Mouse (Mus musculus): ENCODE results near the gene Fmn2. TPM values are rescaled to one million over a fixed set of nuclear protein-coding genes. Genes with fewer than 3 reads are reported as not detected.

Gene Fmn2
- total and polyA plus RNA-seq, 3 experiments: not detected

GRCm38 (mm10) chr1:174750893-174751461 lies 249.4 kb downstream of the Fmn2 start:
- peaks cover 2% of the 10 kb centered on the region; the same call in 1 of the 2 replicates for H3K9me3 ChIP-seq (replicated peaks)
- ATAC-seq (ENCODE audit: extremely low read depth, insufficient number of reproducible peaks, low FRiP score, poor library complexity, severe bottlenecking) (no peak), DNase-seq (ENCODE audit: low spot score) (no peak)
- no peaks in the 10 kb centered on the region for H3K27me3 ChIP-seq (ENCODE audit: insufficient read depth, low read length)
- H3K36me3 ChIP-seq (replicated peaks): no peaks in the 10 kb centered on the region
- no peak overlapping the region for H3K4me3 ChIP-seq (ENCODE audit: low read depth, low read length)
- TF ChIP-seq TAL1 (conservative IDR thresholded peaks at IDR 0.05; ENCODE audit: low read depth, low read length) (no peak), GATA1 (IDR thresholded peaks at IDR 0.05; ENCODE audit: borderline replicate concordance, low read length) (no peak), CTCF (IDR thresholded peaks at IDR 0.05; ENCODE audit: low read depth, low read length) (no peak), POLR2AphosphoS5 (IDR thresholded peaks at IDR 0.05; ENCODE audit: insufficient replicate concordance, low read depth, low read length) (no peak)
- no peaks in the 10 kb centered on the region for H3K4me1 ChIP-seq (ENCODE audit: insufficient read depth, low read depth, low read length)

- no peak overlapping the region for H3K4me3 ChIP-seq (ENCODE audit: low read depth, low read length)
- ATAC-seq (ENCODE audit: extremely low read depth, insufficient number of reproducible peaks, low FRiP score, poor library complexity, severe bottlenecking) (no peak), DNase-seq (ENCODE audit: low spot score) (no peak)
- no peaks in the 10 kb centered on the region for H3K36me3 ChIP-seq (replicated peaks)
- H3K9me3 ChIP-seq (replicated peaks): peaks cover 16% of the 10 kb centered on the region; the same call in 1 of the 2 replicates
- H3K27me3 ChIP-seq (ENCODE audit: insufficient read depth, low read length): no peaks in the 10 kb centered on the region
- no peaks in the 10 kb centered on the region for H3K4me1 ChIP-seq (ENCODE audit: insufficient read depth, low read depth, low read length)
- TF ChIP-seq TAL1 (conservative IDR thresholded peaks at IDR 0.05; ENCODE audit: low read depth, low read length) (no peak), CTCF (IDR thresholded peaks at IDR 0.05; ENCODE audit: low read depth, low read length) (no peak)
Measured at GRCm38 (mm10) chr1:174759354-174759753, 257.7 kb downstream of the Fmn2 start.

- H3K9me3 ChIP-seq (replicated peaks): peaks cover 8% of the 10 kb centered on the region; the same call in 1 of the 2 replicates
- H3K4me3 ChIP-seq (ENCODE audit: low read depth, low read length): no peak overlapping the region
- no peaks in the 10 kb centered on the region for H3K27me3 ChIP-seq (ENCODE audit: insufficient read depth, low read length)
- DNase-seq (ENCODE audit: low spot score) (no peak), ATAC-seq (ENCODE audit: extremely low read depth, insufficient number of reproducible peaks, low FRiP score, poor library complexity, severe bottlenecking) (no peak)
- TF ChIP-seq POLR2AphosphoS5 (IDR thresholded peaks at IDR 0.05; ENCODE audit: insufficient replicate concordance, low read depth, low read length) (no peak), CTCF (IDR thresholded peaks at IDR 0.05; ENCODE audit: low read depth, low read length) (no peak), TAL1 (conservative IDR thresholded peaks at IDR 0.05; ENCODE audit: low read depth, low read length) (no peak), GATA1 (IDR thresholded peaks at IDR 0.05; ENCODE audit: borderline replicate concordance, low read length) (no peak), GATA2 (IDR thresholded peaks at IDR 0.05; ENCODE audit: borderline replicate concordance, low read depth, low read length) (no peak)
- H3K36me3 ChIP-seq (replicated peaks): no peaks in the 10 kb centered on the region
- H3K4me1 ChIP-seq (ENCODE audit: insufficient read depth, low read depth, low read length): no peaks in the 10 kb centered on the region
Measured at GRCm38 (mm10) chr1:174765757-174766156, 264.1 kb downstream of the Fmn2 start.

GRCm38 (mm10) chr1:174766852-174767251 lies 265.2 kb downstream of the Fmn2 start:
- Histone ChIP-seq H3K27me3 (ENCODE audit: insufficient read depth, low read length) (no peaks in the 10 kb centered on the region), H3K9me3 (replicated peaks) (peaks cover 8% of the 10 kb centered on the region; the same call in 1 of the 2 replicates), H3K4me3 (ENCODE audit: low read depth, low read length) (no peak overlapping the region), H3K4me1 (ENCODE audit: insufficient read depth, low read depth, low read length) (no peaks in the 10 kb centered on the region), H3K36me3 (replicated peaks) (no peaks in the 10 kb centered on the region)
- DNase-seq (ENCODE audit: low spot score) (no peak), ATAC-seq (ENCODE audit: extremely low read depth, insufficient number of reproducible peaks, low FRiP score, poor library complexity, severe bottlenecking) (no peak)
- no peak for TF ChIP-seq POLR2AphosphoS5 (IDR thresholded peaks at IDR 0.05; ENCODE audit: insufficient replicate concordance, low read depth, low read length)
- TF ChIP-seq TAL1 (conservative IDR thresholded peaks at IDR 0.05; ENCODE audit: low read depth, low read length): no peak
- TF ChIP-seq GATA2 (IDR thresholded peaks at IDR 0.05; ENCODE audit: borderline replicate concordance, low read depth, low read length): no peak

GRCm38 (mm10) chr1:174771871-174772281 lies 270.3 kb downstream of the Fmn2 start:
- DNase-seq (ENCODE audit: low spot score) (no peak), ATAC-seq (ENCODE audit: extremely low read depth, insufficient number of reproducible peaks, low FRiP score, poor library complexity, severe bottlenecking) (no peak)
- Histone ChIP-seq H3K27me3 (ENCODE audit: insufficient read depth, low read length) (no peaks in the 10 kb centered on the region), H3K4me3 (ENCODE audit: low read depth, low read length) (no peak overlapping the region), H3K36me3 (replicated peaks) (no peaks in the 10 kb centered on the region), H3K9me3 (replicated peaks) (peaks cover 4% of the 10 kb centered on the region), H3K4me1 (ENCODE audit: insufficient read depth, low read depth, low read length) (no peaks in the 10 kb centered on the region)
- TF ChIP-seq POLR2AphosphoS5 (IDR thresholded peaks at IDR 0.05; ENCODE audit: insufficient replicate concordance, low read depth, low read length): no peak
- TF ChIP-seq TAL1 (conservative IDR thresholded peaks at IDR 0.05; ENCODE audit: low read depth, low read length): no peak
- TF ChIP-seq GATA1 (IDR thresholded peaks at IDR 0.05; ENCODE audit: borderline replicate concordance, low read length): no peak
- TF ChIP-seq CTCF (IDR thresholded peaks at IDR 0.05; ENCODE audit: low read depth, low read length): no peak

GRCm38 (mm10) chr1:174781037-174781436 lies 279.4 kb downstream of the Fmn2 start:
- Histone ChIP-seq H3K9me3 (replicated peaks) (peaks cover 4% of the 10 kb centered on the region), H3K27me3 (ENCODE audit: insufficient read depth, low read length) (no peaks in the 10 kb centered on the region), H3K4me3 (ENCODE audit: low read depth, low read length) (no peak overlapping the region), H3K36me3 (replicated peaks) (no peaks in the 10 kb centered on the region), H3K4me1 (ENCODE audit: insufficient read depth, low read depth, low read length) (no peaks in the 10 kb centered on the region)
- TF ChIP-seq CTCF (IDR thresholded peaks at IDR 0.05; ENCODE audit: low read depth, low read length) (no peak), GATA1 (IDR thresholded peaks at IDR 0.05; ENCODE audit: borderline replicate concordance, low read length) (no peak), POLR2AphosphoS5 (IDR thresholded peaks at IDR 0.05; ENCODE audit: insufficient replicate concordance, low read depth, low read length) (no peak), GATA2 (IDR thresholded peaks at IDR 0.05; ENCODE audit: borderline replicate concordance, low read depth, low read length) (no peak), TAL1 (conservative IDR thresholded peaks at IDR 0.05; ENCODE audit: low read depth, low read length) (no peak)
- ATAC-seq (ENCODE audit: extremely low read depth, insufficient number of reproducible peaks, low FRiP score, poor library complexity, severe bottlenecking) (no peak), DNase-seq (ENCODE audit: low spot score) (no peak)

GRCm38 (mm10) chr1:174788617-174789016 lies 287.0 kb downstream of the Fmn2 start:
- TF ChIP-seq GATA2 (IDR thresholded peaks at IDR 0.05; ENCODE audit: borderline replicate concordance, low read depth, low read length): no peak
- no peak for TF ChIP-seq TAL1 (conservative IDR thresholded peaks at IDR 0.05; ENCODE audit: low read depth, low read length)
- no peak for TF ChIP-seq CTCF (IDR thresholded peaks at IDR 0.05; ENCODE audit: low read depth, low read length)
- no peak for TF ChIP-seq GATA1 (IDR thresholded peaks at IDR 0.05; ENCODE audit: borderline replicate concordance, low read length)
- no peak for TF ChIP-seq POLR2AphosphoS5 (IDR thresholded peaks at IDR 0.05; ENCODE audit: insufficient replicate concordance, low read depth, low read length)

More at GRCm38 (mm10) chr1:174788617-174789016, 287.0 kb downstream of the Fmn2 start:
- H3K4me3 ChIP-seq (ENCODE audit: low read depth, low read length): no peak overlapping the region
- peaks cover 13% of the 10 kb centered on the region; the same call in 1 of the 2 replicates for H3K9me3 ChIP-seq (replicated peaks)
- no peaks in the 10 kb centered on the region for H3K4me1 ChIP-seq (ENCODE audit: insufficient read depth, low read depth, low read length)
- DNase-seq (ENCODE audit: low spot score): no peak
- ATAC-seq (ENCODE audit: extremely low read depth, insufficient number of reproducible peaks, low FRiP score, poor library complexity, severe bottlenecking): no peak
- no peaks in the 10 kb centered on the region for H3K27me3 ChIP-seq (ENCODE audit: insufficient read depth, low read length)
- H3K36me3 ChIP-seq (replicated peaks): no peaks in the 10 kb centered on the region
